Mouse (Mus musculus) G1E (cell line): ENCODE data around the gene Gfm2.

ENCODE experiments used
- CTCF ChIP-seq: IDR thresholded peaks from 2 replicates; pipeline ENCODE4 v1.5.1; 2012; ENCODE audit warnings: low read depth, low read length, inconsistent platforms, mixed read lengths
- POLR2AphosphoS5 ChIP-seq: IDR thresholded peaks from 2 replicates; pipeline ENCODE4 v1.6.1; 2012; ENCODE audit warnings: low read depth, low read length, inconsistent platforms; ENCODE audit not compliant: insufficient replicate concordance

GRCm38 (mm10) chr13:97214583-97215268 lies 77.0 kb downstream of the Gfm2 start:
- no peak for TF ChIP-seq CTCF
- no peak for TF ChIP-seq POLR2AphosphoS5
